ENCODE assay signal across 15 mouse cellular contexts in genomic region chrX:162284252-162284651, GRCm38 (mm10).
A peak's percentile ranks its signal among the peaks of the same experiment; 100 is the strongest.
DNase-seq lines count a peak whose midpoint lies in the region; ATAC-seq lines count a peak whose summit lies in the region.
"Had no signal": no experiment of that assay in that cellular context is flagged by ENCODE, and none has a peak within 500 bp of the region (broad histone marks: within the 10 kb centered on the region; RNA-seq: fewer than 3 reads in every experiment).

No protein-coding gene starts in this region.

- H3K27me3 ChIP-seq in lung, embryonic 15.5 days = no peaks in the 10 kb centered on the region
- peaks cover 52% of the 10 kb centered on the region for H3K27me3 ChIP-seq in embryonic facial prominence, embryonic 10.5 days (replicated peaks; ENCODE audit: low read depth, poor library complexity, severe bottlenecking)
- H3K27me3 ChIP-seq in liver, embryonic 16.5 days (ENCODE audit: control insufficient read depth, insufficient read depth, low read depth, low read length) = no peaks in the 10 kb centered on the region
- H3K27me3 ChIP-seq in hindbrain, embryonic 11.5 days (ENCODE audit: control insufficient read depth, insufficient read depth, low read length) = no peaks in the 10 kb centered on the region
- H3K27me3 ChIP-seq: forebrain, embryonic 15.5 days had no signal

- H3K27ac ChIP-seq in lung, embryonic 15.5 days = no peak overlapping the region
- no peak overlapping the region for H3K27ac ChIP-seq in embryonic facial prominence, embryonic 10.5 days (replicated peaks)
- peak overlapping the region; percentile 95 for H3K27ac ChIP-seq in liver, embryonic 16.5 days (ENCODE audit: low read length)
- no peak overlapping the region for H3K27ac ChIP-seq in hindbrain, embryonic 11.5 days (ENCODE audit: low read depth, low read length)
- H3K27ac ChIP-seq: forebrain, embryonic 15.5 days; hindbrain, embryonic 14.5 days; kidney, postnatal 0 days had no signal

- no peak for DNase-seq in lung, postnatal 10 days
- DNase-seq in embryonic facial prominence, embryonic 10.5 days (ENCODE audit: low spot score) = peak; percentile 8
- no peak for DNase-seq in hindbrain, embryonic 11.5 days (ENCODE audit: low spot score)
- DNase-seq in ovary, adult 18-20 months (ENCODE audit: low spot score) = no peak
- DNase-seq in adrenal gland, postnatal 25 days = no peak
- DNase-seq: adrenal gland, postnatal 14 days; cerebellum, adult 8-10 months; gastrocnemius, postnatal 14 days had no signal

- no peaks in the 10 kb centered on the region for H3K36me3 ChIP-seq in lung, embryonic 15.5 days
- H3K36me3 ChIP-seq in embryonic facial prominence, embryonic 10.5 days (replicated peaks) = no peaks in the 10 kb centered on the region
- H3K36me3 ChIP-seq in liver, embryonic 16.5 days (ENCODE audit: control insufficient read depth, insufficient read depth) = no peaks in the 10 kb centered on the region
- H3K36me3 ChIP-seq in hindbrain, embryonic 11.5 days (ENCODE audit: control insufficient read depth, insufficient read depth, low read length) = no peaks in the 10 kb centered on the region
- H3K36me3 ChIP-seq: forebrain, embryonic 15.5 days had no signal

- no peak overlapping the region for H3K9ac ChIP-seq in lung, embryonic 15.5 days
- H3K9ac ChIP-seq in liver, embryonic 16.5 days (ENCODE audit: low read depth, low read length) = no peak overlapping the region
- no peak overlapping the region for H3K9ac ChIP-seq in hindbrain, embryonic 11.5 days (ENCODE audit: low read depth, low read length)
- H3K9ac ChIP-seq: forebrain, embryonic 15.5 days; hindbrain, embryonic 14.5 days had no signal

- no peaks in the 10 kb centered on the region for H3K9me3 ChIP-seq in lung, embryonic 15.5 days
- H3K9me3 ChIP-seq in embryonic facial prominence, embryonic 10.5 days = no peaks in the 10 kb centered on the region
- H3K9me3 ChIP-seq in liver, embryonic 16.5 days (replicated peaks; ENCODE audit: control insufficient read depth, low read length) = no peaks in the 10 kb centered on the region
- no peaks in the 10 kb centered on the region for H3K9me3 ChIP-seq in hindbrain, embryonic 11.5 days (ENCODE audit: control insufficient read depth, low read length)
- H3K9me3 ChIP-seq: forebrain, embryonic 15.5 days; megakaryocyte, embryonic 14.5 days had no signal

- no peaks in the 10 kb centered on the region for H3K4me1 ChIP-seq in lung, embryonic 15.5 days
- H3K4me1 ChIP-seq in embryonic facial prominence, embryonic 10.5 days = no peaks in the 10 kb centered on the region
- peaks cover 6% of the 10 kb centered on the region for H3K4me1 ChIP-seq in liver, embryonic 16.5 days (ENCODE audit: control insufficient read depth, low read depth, low read length)
- no peaks in the 10 kb centered on the region for H3K4me1 ChIP-seq in hindbrain, embryonic 11.5 days (replicated peaks; ENCODE audit: control insufficient read depth, insufficient read depth, low read length)
- H3K4me1 ChIP-seq: forebrain, embryonic 15.5 days had no signal

- WGBS in lung, embryonic 15.5 days = 60% methylated on average over 3 of the region's 3 CpGs
- 73% methylated on average over 3 of the region's 3 CpGs for WGBS in embryonic facial prominence, embryonic 10.5 days
- 29% methylated on average over 3 of the region's 3 CpGs for WGBS in liver, embryonic 16.5 days (ENCODE audit: insufficient replicate concordance)
- 78% methylated on average over 3 of the region's 3 CpGs for WGBS in hindbrain, embryonic 11.5 days

- ATAC-seq in lung, embryonic 15.5 days (ENCODE audit: borderline replicate concordance, extremely low read depth, low FRiP score, low TSS enrichment) = peak; percentile 62; the same call in 1 of the 2 replicates
- ATAC-seq in liver, embryonic 16.5 days (ENCODE audit: low read depth) = peak; percentile 99
- no peak for ATAC-seq in hindbrain, embryonic 11.5 days (ENCODE audit: low FRiP score)
- ATAC-seq: forebrain, embryonic 15.5 days had no signal

- no peak overlapping the region for H3K4me2 ChIP-seq in lung, embryonic 15.5 days
- H3K4me2 ChIP-seq in liver, embryonic 16.5 days (ENCODE audit: low read depth, low read length) = peak overlapping the region; percentile 44
- no peak overlapping the region for H3K4me2 ChIP-seq in hindbrain, embryonic 11.5 days (replicated peaks; ENCODE audit: low read depth, low read length)
- H3K4me2 ChIP-seq: forebrain, embryonic 15.5 days; hindbrain, embryonic 14.5 days had no signal

- H3K4me3 ChIP-seq in lung, embryonic 15.5 days = no peak overlapping the region
- H3K4me3 ChIP-seq in embryonic facial prominence, embryonic 10.5 days = no peak overlapping the region
- no peak overlapping the region for H3K4me3 ChIP-seq in liver, embryonic 16.5 days (ENCODE audit: low read depth, low read length)
- H3K4me3 ChIP-seq in hindbrain, embryonic 11.5 days (ENCODE audit: low read depth, low read length) = no peak overlapping the region
- H3K4me3 ChIP-seq: forebrain, embryonic 15.5 days; megakaryocyte, embryonic 14.5 days; myocyte had no signal
